Mouse (Mus musculus) cerebellum, adult 9-11 months (tissue): Measurements from ENCODE around the gene Bcar3.
"Not testable (repeated sequence)": the region's sequence is repeated elsewhere in the genome, so short reads cannot be mapped to it uniquely, and the experiment has no call there.

Experiments
- DNase-seq: peaks from one replicate; pipeline ENCODE4 v3.0.0; 2022

The Bcar3 gene

DNA sequence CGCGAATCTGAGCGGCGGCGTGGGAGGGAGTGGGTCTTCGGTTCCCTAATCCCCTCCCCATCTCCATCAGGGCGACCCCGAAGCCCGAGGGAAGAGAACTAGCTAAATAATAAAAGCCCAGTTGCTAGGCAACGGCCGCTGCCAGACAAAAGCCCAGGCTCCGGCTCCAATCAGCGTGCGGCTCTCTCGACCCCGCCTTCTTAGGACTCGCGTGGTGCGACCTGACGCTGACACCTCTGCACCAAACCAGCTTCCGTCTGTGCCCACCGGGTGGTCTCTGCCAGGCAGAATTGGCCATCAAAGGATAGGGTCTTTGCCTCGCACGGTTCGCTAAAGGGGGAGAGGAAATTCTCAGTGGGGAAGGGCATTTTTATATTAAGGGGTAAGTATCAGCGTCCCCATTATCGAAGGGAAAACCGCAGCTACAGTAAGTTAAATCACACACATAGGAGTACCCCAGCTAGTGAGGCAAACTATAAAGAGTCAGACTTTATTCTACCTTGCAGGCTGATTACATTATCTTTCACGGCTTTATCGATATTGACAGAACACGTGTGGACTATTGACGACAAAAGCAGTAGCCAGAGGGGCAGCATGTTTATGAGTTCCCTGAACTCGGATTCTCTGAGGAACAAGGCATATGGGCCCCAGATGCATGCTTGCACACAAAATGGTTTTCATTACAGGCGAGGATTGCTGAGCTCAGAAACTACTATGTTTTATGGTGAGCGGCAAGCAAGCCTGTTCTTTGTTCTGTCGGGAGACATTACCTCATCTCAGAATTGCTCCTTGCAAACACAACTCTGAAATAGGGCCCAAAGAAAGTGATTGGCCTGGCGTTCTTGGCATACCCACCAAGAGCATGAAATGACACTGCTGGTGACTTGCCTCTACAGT lies at the start of gene Bcar3:
Gene Bcar3 (plus strand): TSS at position 183 of the 897 bp plus-strand sequence.
- DNase-seq, result peak; percentile 95

DNA sequence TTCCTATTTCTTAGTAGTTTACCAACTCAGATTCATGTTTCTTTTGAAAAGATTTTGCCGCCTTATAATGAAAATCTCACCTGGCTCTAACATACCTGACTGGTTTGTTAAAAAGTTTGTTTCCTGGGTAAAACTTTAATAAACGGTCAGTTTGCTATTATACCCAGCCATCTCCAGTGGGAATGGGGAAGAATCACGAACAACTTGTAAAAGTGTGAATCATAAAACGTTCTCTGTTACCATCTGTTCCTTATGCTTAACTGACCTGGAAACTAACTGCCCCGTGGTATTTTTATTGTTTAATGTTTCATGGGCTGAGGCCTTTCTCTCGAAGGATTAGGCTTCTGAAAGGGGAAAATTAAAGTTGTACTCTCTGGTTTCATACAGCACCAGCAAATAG lies 49.2 kb upstream of the Bcar3 start:
- no peak for DNase-seq

DNA sequence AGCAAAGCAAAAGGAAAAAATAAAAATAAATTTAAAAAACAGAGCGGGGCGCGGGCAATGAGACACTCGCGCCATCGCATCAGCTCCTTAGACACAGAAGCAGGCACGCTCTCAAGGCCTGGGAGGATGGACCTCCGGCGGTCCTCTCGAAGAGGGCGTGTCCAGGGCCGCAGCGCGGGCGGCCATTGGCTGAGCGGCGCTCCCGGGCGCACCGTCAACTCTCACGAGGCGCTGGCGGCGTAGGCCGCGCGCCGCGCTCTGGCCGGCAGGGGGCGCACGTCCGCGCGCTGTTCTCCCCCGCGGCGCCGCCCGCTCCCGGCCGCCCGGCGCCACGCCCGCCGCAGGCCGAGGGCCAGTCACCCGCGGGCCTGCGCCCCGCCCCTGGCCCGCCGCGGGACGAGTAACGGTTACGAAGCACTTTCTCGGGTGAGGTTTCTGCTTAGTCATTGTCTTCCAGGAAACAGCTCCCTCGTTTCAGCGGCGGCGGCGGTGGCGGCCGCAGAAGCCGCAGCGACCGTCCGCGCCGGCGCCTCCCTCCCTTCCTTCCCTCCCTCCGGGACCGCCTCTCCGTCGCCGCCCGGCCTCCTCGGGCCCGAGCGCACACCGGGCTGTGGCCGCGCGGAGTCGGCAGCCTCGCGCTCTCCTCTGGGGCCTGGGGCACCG lies 48.6 kb upstream of the Bcar3 start, which contains the start of gene Gclm:
Gene Gclm (plus strand): TSS at position 343 of the 663 bp plus-strand sequence.
- DNase-seq, result peak; percentile 97

DNA sequence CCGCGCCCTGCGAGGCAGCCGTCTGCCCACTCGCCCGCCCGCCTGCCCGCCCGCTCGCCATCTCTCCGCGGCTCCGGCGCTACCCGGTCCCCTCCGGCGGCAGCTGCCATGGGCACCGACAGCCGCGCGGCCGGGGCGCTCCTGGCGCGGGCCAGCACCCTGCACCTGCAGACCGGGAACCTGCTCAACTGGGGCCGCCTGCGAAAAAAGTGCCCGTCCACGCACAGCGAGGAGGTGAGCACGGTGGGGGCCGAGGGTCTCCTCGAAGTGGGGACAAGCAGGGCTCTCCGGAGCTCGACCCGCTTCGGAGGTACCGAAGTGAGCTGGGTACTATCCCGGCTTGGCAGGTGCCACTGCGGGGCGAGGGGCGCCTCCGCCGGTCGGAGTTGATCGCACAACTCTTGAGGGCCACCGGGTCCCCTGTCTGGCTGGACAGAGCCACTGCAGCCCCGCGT lies 48.0 kb upstream of the Bcar3 start:
- peak; percentile 82 for DNase-seq

DNA sequence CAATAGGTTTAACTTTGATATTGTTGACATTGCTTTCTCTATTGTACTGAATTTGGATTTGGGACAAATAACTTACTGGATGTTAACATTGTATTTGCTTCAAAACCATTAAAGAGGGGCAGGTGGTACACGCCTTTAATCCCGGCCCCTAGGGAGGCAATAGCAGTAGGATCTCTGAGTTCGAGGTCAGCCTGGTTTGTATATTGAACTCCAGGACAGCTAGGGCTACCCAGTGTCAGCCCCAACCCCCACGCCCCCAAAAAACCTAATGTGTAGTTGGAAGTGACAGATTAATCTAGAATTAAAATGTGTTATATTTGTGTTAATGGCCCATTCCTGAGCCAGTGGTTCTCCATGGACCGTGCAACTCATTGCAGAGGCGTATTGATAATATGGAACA lies 47.5 kb upstream of the Bcar3 start:
- DNase-seq, result peak; percentile 52

DNA sequence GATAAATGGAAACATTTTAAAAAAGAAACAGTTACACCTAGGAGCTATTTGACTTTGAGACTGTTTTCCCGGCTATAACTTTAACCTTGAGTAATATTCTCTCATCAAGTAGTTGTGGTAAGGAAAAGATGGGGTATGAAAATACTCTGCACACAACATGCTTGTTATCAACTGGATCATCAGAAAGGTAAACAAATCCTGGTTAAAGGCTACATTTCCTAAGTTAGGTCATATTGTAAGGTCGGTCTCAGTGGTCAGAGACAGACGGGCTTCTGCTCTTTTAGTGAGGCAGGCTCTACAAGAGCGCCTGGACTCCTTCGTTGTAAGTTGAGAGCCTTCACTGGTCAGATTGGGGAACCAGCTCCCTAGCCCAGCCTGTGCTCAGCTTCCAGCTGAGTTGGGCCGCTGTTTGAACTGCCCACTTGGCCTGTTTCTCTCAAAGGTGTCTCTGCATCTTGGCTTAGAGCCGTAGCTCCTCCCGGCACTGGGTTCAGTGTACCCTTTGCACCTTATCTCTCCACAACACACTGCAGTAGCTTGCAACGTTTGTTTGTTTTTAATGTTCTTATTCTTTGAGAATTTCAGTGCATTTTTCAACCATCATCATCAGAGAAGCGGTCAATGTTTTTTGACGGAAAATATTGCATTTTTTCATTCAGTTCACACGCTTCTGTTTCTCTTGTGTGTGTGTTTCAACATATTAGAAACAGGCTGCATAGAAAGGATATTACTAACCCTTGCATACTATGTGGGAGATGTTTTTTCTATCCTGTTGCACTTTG lies 46.8 kb upstream of the Bcar3 start:
- peak; percentile 57 for DNase-seq

DNA sequence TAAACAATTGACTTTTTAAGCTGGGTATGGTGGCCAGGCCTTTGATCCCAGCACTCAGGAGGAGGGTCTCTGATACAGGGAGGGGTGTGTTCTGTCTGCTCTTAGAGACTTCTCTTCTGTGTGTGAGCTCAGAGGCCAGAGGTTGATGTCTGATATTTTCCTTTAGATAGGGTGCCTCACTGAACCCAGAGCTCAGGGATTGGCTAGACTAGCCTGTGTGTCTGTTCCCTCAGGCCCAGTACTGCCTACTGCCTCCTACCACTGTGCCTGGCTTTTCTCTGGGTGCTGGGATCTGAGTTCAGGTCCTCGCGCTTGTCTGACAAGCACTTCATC lies 46.2 kb upstream of the Bcar3 start:
- DNase-seq, result no peak

DNA sequence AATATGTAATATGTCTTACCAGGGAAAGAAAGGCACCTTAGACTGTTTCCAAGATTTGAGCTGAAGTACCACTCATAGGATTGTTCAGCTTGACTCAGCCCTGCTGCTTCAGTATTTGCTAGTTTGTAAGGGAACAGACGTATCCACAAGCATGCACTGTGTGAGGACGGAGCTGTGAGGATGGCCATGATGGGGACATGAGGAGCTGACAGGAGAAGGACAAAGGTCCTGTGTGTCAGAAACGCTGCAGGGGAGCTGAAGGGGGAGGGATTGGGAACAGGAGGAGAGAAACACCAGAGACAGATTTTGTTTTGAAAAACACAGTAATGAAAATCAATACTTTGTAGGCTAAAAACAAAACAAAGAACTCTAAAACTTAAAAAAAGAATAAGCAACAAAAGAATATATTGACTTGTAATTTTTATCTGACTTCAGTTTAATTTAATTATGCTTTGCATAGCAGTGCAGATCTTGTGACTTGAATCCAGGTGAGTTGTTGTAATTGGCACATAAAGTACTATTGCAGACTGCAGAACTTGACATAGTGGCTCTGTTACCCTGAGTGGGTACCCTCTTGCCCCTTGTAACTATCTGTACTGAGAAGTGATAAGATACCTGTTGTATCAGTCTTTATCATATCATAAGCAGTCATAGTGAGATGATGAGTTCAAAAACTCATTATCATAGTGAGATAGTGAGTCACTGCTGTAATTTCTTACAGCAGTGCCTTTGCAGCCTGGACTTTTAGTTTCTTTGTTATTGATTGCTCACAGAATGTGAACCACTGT lies 41.3 kb upstream of the Bcar3 start:
- DNase-seq, result no peak

DNA sequence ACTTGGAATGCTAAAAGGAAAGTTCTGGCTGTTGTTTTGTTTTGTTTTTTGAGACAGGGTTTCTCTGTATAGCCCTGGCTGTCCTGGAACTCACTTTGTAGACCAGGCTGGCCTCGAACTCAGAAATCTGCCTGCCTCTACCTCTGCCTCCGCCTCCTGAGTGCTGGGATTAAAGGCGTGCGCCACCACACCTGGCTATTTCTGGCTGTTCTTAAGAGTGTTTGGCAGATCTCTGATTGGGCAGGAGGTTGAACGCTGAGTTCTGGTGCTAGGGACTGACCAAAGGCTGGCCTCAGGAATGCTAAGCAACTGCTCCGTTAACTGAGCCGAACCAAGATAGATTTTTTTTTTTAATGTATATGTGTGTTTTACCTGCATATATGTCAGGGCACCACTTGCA lies 39.9 kb upstream of the Bcar3 start:
- not testable (repeated sequence) for DNase-seq

DNA sequence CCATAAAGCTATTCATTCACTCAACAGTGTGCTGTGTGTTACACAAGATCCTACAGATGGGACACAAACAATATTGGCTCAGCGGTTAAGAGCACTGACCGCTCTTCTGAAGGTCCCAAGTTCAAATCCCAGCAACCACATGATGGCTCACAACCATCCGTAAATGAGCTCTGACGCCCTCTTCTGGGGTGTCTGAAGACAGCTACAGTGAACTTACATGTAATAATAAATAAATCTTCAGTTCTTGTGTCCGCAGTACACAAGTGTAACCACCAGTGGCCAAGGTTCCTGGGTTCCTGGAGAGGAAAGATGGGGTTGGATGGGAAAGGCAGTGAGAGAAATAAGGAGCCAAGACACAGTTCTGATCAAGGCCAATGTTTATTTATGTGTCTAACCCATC lies 23.9 kb upstream of the Bcar3 start:
- DNase-seq, result no peak

DNA sequence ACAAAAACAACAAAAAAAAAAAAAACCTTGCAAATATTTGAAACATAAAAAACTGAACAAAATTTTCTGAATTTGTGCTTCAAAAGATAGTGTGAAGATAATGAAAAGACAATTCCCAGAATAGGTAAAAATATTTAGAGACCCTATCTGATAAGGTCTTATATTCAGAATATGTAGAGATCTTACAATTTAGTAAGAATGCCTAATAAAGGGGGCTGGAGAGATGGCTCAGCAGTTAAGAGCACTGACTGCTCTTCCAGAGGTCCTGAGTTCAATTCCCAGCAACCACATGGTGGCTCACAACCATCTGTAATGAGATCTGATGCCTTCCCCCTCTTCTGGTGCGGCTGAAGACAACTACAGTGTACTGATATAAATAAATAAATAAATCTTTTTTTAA lies 21.4 kb upstream of the Bcar3 start:
- not testable (repeated sequence) for DNase-seq

DNA sequence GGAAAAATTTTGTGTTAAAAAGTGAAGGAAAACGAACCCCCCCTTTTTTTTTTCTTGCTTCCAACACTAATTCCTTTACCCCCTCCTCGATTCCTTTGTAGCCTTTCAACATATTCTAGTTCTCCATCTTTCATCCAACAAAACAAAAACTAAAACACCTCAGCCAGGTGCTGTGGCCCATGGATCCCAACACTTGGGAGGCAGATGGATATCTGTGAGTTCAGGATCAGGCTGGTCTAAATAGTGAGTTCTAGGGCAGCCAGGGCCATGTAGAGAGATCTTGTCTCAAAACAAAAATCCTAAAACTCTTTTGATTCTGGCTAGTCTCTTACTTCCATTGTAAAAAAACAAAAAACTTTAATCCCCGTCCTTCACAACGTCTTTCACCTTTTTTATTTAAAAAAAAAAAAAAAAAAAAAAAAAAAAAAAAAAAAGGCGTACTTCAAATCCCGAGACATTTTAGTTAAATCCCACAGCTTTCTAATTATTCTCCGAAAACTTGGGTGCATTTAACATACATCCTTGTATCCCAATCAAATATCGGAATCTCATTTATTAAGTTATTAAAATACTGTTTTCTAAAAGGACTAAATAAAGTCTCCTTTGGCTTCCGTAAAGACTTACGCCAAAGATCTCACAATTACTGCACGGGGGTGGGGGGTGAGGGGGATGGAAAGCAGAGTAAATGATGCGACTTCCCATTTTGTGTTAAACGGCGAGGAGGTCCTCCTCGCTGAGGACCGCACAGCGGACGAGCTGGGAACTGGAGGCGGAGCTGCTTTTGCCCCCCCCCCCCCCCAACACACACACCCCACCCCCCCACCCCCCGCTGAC lies 20.3 kb upstream of the Bcar3 start:
- peak; percentile 34 for DNase-seq

DNA sequence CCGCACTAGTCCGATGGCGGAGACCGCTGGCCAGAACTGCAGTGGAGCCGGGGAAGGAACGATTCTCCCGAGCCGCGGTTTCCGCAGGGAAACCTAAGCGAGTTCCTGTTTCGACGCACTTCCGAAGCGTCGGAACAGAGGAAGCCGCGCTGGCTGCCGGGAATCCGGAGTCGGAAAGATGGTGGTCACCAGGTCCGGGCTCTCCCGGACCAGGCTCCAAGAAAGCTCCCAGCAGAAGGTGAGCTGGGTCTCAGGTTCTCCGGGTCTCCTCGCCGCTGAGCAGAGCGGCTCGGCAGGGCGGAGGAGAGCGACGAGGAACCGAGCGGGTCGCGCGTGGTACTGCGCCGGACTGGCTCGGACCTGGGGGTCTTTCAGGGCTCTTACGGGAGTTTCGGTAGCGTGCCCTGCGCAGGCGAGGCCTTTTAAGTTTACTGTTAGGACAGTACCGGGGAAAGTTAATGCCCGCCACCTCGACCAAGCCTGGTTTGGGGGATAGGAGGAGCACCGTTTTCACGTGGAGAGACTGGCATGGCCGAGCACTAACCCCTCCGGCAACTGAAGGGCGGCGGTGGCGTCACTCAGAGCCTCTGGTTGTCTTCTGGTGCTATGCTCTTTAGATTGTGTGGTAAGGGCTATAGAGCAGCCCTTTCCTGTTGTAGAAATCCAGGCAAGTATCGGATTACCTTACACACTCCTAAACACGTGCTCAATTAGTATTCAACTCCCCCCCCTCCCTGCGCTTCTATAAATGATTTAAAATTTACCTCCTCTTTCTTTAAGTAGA lies 19.5 kb upstream of the Bcar3 start, which contains the start of gene Dnttip2:
Gene Dnttip2 (plus strand): TSS at position 148 of the 784 bp plus-strand sequence.
- peak; percentile 94 for DNase-seq

DNA sequence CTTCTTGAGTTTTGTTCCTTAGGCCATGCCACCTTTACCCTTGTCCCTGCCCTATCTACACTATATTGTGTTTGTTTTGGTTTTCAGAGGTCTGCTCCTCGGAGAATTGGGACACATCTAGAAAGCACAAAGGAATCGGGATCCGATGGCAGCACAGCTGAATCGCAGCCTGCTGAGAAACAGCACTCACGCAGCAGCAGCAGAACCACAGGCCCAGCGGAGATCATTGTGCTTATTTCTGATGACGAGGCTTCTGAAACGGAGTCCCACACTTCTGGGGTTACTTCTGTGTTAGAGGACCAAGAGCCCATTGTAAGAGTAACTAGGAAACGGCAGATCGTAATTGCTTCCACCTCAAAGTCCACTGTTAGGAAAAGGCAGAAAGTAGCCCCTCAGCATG lies 18.8 kb upstream of the Bcar3 start:
- DNase-seq, result no peak

DNA sequence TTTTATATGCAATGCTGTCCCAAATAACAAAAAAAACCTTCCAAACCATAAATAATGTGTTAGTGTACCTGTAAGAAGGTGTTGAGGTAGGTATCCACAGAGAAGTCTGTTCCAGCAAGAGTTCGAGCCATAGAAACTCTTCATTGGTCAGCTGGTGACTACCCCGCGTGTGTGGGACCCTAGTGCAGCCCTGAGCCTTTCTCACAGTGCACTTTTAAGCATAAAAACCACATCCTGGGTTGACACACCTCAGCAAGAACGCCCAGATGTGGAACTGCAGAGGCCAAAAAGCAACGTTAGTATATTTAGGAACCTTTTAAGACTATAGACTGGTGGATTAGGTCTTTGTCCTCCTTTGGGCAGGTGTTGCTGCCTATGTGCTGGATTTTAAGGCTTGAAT lies 6.7 kb upstream of the Bcar3 start:
- no peak for DNase-seq

DNA sequence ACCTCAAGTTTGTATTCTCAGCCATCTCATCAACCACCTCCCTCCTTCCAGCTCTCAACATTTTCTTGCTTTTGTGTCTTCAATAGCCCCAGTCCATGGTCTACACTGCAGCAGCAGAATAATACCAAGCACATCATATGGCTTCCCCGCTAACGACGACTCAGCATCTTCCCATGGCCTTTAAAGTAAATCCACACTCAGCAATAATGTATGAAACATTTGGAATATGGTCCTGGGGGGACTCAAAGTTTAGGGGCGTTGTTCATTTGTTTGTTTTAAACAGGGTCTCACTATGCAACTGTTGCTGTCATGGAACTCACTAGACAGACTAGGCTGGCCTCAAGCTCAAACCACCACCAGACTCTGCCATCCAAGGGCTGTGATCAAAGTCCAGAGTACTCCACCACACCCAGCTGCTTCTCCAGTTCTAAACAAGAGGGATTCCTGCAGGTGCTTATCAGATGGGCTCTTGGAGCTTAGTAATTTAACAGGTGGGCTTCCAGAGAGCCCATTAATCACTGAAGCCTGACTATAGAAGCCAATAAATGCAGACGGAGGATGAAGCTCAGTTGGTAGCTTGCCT lies 5.2 kb upstream of the Bcar3 start:
- no peak for DNase-seq

DNA sequence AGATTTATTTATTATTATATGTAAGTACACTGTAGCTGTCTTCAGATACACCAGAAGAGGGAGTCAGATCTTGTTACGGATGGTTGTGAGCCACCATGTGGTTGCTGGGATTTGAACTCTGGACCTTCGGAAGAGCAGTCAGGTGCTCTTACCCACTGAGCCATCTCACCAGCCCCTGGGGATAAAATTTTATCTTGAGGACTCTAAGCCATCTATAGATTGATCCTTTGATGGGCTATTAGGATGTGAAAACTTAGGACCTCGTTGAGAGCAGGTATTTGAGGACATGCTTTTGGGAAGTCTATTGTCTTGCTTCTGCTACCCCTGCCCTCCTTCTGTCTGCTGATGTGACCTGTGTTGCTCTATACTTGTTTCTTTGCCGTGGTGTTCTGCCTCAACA lies 4.6 kb upstream of the Bcar3 start:
- DNase-seq, result not testable (repeated sequence)

DNA sequence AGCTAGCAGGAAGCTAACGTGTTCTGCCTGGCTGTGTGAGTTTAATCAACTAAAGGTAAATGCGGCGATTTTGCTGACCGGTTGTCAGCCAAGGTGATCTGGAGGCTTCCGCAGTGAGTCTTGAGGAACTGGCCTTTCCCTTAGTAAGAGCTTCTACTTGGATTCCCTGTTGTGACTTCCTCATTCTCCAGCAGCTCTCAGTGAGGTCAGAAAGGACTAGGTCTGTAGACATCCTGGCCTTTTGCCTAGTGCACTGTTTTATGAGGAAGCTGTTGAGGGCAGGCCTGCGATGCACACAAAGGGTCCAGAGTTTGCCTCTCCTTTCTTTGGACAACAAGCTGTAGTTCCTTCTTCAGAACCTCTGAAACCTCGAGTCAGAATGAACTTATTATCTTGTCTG lies 3.2 kb upstream of the Bcar3 start:
- DNase-seq, result no peak

DNA sequence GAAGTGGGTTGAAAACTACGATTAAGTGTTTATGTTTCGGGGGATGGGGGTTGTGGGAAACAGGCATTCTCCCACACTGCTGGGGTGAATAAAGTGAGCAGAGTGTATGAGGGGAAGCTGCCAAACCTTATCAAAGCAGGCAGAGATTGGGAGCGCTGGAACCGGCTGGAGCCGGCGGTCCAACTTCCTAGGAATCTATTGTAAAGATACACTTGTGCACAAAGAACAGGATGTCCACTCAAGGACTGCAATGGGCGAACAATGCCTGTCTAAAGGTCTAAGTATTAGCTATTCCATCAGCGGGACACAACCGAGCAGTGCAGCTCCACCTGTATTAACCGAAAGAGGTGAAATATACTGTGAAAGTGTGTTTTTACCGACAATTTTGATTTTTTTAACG lies 2.1 kb upstream of the Bcar3 start:
- DNase-seq, result peak; percentile 30
